Mouse (Mus musculus): ENCODE measurements around the gene Mpp3. TPM values are rescaled to one million over a fixed set of nuclear protein-coding genes. Genes with fewer than 3 reads are reported as not detected.

Gene Mpp3
- total RNA-seq, 2 experiments from 2014 or later = 94.6 to 98.8 TPM

DNA sequence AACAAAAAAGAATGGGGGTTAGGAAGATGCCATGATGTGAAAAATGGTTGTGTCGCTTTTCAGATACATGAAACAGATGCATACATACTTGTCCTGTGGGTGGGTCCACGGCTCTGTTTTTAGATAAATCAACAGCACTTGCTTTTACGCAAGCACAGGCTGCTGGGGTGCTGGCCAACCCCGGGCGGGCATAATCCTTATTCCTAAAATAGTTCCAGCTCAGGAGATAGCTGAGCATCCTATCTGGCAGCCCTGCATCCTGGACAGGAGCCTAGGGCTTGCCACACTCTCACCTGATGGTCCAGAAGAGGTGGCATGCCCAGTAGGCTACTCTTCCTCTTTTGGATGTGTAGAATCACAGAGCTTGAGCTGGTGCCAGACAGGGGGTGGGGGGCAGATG is 78.2 kb downstream of the Mpp3 start:
- no peak for TF ChIP-seq CTCF (IDR thresholded peaks at IDR 0.05)
- Histone ChIP-seq H3K4me3 (no peak overlapping the region), H3K27ac (no peak overlapping the region)
- intact Hi-C loops (cut with DNase I) = no loop called here
- DNase-seq (ENCODE audit: extremely low spot score in 1 of 2, low spot score in 2 of 2) = no peak

Other genes with a start within 250 kb of the Mpp3 start
- gene Etv4, start 243.1 kb downstream of the Mpp3 start, total RNA-seq (2021) = 10 to 100 TPM; 14.1 to 18.6 TPM
- under 1 TPM; 0.50 to 0.91 TPM for gene Meox1, start 134.1 kb downstream of the Mpp3 start, total RNA-seq (2021)
- not detected for gene Sost, start 61.4 kb downstream of the Mpp3 start, total RNA-seq (2021)
- not detected for gene Cfap97d1, start 44.2 kb downstream of the Mpp3 start, total RNA-seq (2021)
- 100 to 1,000 TPM; 206 to 220 TPM for gene Dusp3, start 41.4 kb downstream of the Mpp3 start, total RNA-seq (2021)
- not detected for gene Cd300lg, start 13.0 kb upstream of the Mpp3 start, total RNA-seq (2021)
- gene Mpp2, start 60.1 kb upstream of the Mpp3 start, total RNA-seq (2021) = 100 to 1,000 TPM; 146 to 157 TPM
- not detected for gene Ppy, start 72.9 kb upstream of the Mpp3 start, total RNA-seq (2021)
- gene Pyy, start 79.4 kb upstream of the Mpp3 start, total RNA-seq (2021) = not detected
- under 1 TPM in 1 of 2 experiments, not detected in 1; 0.11 TPM for gene Nags, start 117.1 kb upstream of the Mpp3 start, total RNA-seq (2021)
- gene Tmem101, start 127.9 kb upstream of the Mpp3 start, total RNA-seq (2021) = 10 to 100 TPM; 20.8 to 23.0 TPM
- gene Lsm12, start 156.8 kb upstream of the Mpp3 start, total RNA-seq (2021) = 10 to 100 TPM; 55.2 to 58.9 TPM
- 10 to 100 TPM; 62.9 to 69.8 TPM for gene G6pc3, start 161.2 kb upstream of the Mpp3 start, total RNA-seq (2021)
- 100 to 1,000 TPM; 286 to 315 TPM for gene Hdac5, start 201.7 kb upstream of the Mpp3 start, total RNA-seq (2021)
- 1 to 10 TPM; 1.0 to 2.0 TPM for gene BC030867, start 220.4 kb upstream of the Mpp3 start, total RNA-seq (2021)
- 1 to 10 TPM; 1.2 to 1.4 TPM for gene Asb16, start 240.3 kb upstream of the Mpp3 start, total RNA-seq (2021)